Mouse (Mus musculus) heart, adult 9 months (tissue): ENCODE measurements at regions not wholly inside any gene's neighbourhood (a gene's known extent, or its start where the extent isn't known, plus 50 kb on each side); places are given as distances from the start of the nearest gene placed in this dataset.
A peak's percentile ranks its signal among the peaks of the same experiment; 100 is the strongest.

Source experiments
- DNase-seq, 2 experiments: peaks; one replicate each; pipeline ENCODE4 v3.0.0; 2022; ENCODE audit warnings: low spot score in 2 of 2

DNA sequence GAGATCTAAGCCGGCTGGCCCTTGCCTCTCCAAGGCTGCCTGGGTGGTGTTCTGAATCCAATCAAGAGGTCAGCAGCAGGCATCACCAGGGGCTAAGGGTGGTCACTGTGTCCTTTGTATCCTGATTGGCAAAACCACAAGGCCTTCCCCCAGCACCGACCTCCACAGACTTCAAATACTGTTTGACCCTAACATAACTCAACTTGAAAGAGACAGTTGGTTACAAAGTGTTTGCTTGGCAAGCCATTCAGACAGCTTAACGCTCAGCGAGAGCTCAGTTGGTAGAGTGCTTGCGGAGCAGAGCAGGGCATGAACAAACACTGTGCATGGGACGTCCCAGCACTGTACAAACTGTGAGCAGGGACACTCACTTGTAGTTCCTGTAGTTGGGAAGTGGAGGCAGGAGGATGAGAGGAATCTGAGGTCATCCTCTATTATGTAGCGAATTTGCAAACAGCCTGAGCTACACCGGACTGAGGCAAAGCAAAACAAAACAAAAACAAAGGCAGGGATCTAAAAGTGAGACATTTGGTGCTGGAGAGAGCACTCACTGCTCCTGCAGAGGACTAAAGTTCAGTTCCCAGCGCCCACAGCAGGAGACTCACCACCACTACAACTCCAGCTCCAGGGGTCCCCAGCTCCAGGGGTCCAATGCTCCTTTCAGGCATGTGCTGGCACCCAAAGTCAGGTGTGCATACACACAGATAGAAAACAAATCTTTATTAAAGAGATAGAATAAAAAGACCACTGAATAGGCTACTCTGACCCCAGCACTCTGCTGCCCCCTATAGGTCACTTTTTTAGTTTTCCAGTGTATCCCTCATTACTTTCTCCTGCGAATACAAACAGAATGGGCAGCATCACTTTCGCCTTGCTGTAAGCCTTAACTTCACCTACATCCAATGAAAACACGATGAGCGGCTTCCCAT, 273.5 kb downstream of the Prex1 start:
- DNase-seq: peak in 1 of 2 experiments; percentile 56

DNA sequence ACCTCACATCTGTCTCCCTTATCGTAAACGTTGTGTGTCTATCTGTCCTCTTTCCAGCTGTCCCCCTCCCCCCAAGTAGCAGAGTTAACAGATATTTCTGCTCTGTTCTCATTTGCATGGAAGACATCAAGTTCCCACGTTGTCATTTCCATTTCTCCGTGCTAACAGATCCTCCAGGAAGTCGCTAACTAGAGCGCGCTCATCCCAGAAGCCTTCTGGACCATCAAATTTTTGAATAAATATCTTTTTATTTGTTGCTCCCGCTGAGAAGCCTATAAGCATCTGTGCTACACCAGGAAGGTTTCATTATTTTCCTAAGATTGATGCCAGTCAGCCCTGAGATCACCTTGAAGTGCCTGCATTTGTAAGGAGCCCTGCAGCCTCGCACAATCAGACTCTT, 275.4 kb downstream of the Prex1 start:
- no peak for DNase-seq

DNA sequence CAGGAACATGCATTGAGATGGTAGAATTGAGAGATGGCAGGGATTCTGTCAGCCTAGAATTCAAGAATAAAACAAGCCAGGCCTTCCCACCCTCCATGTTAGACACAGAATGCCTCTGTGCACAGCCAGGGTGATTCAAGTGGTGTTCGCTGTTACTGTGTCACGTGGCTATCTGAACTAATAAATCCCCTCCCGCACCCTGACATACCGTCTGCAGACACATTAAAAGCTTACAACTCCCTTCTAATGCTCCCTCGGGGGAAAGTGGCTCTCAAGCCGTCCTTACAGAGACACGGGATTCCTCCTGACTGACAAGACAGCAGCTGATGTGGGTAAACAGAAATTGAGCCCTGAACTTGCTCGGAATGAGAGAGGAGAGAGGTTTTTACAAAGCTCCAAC, 279.1 kb downstream of the Prex1 start:
- DNase-seq: no peak

DNA sequence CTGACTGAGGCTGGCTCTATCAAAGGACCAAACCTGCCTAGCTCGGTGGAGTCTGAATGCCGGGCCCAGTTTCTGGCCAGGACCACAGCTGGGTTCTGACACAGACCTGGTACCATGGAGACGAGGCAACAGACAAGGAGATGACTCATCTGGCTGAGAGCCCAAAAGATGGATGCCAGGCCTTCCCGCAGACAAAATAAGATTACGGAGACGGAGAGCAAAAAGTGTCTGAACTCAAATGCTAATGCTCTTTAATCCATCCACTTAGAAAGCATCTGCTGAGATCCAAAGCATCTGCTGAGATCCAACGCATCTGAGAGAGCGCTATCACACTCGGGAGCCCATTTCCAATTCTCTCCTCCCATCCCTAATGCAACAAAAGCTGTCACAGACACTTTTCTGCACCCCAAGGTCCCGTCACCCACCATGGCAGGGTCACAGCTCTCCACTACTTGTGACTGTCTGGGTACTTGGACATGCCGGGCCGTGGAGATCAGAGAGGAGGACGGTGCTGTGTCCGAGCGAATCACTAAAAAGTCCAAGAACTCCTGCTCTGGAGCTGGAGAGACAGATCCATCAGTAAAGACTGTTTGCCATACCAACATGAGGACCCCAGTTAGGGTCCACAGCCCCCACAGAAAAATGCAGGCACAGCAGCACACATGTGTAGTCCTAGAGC, 278.3 kb upstream of the Sulf2 start:
- DNase-seq: peak; percentile 55 to 58

DNA sequence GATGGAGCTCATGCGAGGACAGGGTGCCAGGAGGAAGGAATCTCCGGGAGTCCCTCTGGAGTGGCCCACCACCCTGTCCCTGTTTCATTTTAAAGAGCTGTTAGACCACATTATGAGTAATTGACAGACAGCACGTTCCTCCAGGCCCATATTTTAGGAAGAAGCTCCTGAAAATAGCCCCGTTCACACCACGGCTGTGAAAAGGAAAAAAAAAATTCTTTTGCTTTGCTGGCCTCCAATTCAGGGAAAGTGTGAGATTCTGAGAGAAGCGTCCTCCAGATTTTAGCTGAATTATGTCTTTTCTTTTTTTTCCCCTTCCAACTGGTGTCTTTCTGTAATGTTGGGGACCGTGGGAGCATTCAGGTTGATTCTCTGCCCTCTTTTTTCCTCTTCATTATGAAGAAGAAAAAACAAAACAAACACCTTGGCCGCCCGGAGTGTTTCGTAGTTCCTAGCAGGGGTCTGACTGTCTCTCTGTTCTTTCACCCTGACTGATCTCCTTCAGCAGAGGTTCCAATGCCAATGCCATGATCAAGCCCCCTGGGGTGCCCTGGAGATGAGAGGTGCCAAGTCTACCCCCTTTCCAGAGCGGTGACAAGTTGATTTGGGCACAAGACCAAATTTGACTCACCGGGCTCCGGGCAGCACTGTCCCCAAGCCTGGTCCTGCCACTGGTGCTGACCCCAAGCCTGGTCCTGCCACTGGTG, 277.6 kb upstream of the Sulf2 start:
- no peak for DNase-seq

DNA sequence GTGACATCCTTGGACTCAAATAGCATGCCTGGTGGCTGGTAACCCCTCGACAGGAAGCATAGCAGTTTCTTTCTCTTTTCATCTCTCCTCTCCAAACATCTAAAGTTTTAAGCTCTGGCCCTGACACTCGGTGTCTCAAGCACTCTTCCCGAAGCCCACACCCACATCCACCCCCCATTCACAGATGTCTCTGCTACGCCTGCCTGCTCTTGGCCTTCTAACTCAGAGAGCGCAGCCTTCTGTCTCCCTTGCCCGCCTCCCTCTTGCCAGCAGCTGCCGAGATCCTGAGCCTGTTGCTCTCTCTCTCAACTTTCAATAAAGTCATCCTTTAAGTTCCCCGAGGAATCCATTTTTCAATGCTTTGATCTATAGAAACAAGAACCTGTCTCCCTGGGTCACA, 277.1 kb upstream of the Sulf2 start:
- DNase-seq: no peak

DNA sequence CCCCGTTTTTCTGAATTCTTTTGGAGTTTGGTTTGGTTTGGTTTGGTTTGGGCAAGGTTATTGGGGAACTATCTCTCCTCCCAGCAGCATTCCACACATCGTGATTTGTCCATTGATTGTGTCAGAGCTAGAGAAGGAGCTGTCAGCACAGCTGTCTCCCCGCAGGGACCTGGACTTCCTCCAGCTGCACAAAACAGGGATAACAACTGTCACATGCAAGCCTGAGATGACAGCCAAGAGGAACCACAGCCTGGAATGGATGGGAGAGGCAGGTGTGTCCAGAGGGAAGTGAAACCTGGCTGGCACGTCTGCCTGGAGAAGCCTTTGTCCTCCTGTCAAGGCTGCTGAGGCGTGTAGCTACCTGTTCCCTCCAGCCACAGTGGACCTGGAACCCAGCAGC, 274.5 kb upstream of the Sulf2 start:
- peak; percentile 71 for DNase-seq

DNA sequence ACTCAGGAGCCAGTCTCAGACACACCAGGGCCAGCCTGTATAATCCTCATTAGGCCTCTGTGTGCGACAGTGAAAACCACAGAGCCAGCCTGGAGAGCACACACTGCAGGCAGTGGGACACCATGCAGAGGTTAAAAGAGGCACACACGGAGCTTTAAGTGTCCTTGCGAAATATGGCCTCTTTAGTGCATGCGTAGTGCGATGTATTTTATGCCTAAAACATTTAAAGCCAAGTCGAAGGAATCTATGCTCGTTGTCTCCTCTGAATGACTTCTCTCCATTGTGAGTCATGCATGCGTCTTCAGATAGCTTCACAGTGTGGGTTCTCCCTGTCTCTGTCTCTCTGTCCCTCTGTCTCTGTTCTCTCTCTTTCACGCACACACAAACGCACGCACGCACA, 274.0 kb upstream of the Sulf2 start:
- no peak for DNase-seq

DNA sequence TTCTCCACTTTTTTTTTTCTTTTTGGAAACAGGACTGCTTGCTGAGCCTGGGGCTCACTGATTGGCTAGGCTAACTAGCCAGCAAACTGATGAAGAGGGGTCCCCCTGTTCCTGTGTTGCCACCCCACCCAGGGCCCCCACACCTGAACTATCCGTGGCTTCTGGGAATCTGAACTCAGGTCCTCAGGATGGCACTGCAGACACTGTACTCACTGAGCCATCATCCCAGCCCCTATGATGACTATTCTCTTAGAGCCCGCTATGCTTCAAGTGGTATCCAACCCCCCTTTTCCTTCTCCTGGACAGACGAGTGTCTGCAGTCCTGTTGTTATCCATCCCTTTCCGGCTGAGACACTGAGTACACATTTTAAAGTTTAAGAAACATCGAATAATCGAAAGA, 271.9 kb upstream of the Sulf2 start:
- DNase-seq: no peak

DNA sequence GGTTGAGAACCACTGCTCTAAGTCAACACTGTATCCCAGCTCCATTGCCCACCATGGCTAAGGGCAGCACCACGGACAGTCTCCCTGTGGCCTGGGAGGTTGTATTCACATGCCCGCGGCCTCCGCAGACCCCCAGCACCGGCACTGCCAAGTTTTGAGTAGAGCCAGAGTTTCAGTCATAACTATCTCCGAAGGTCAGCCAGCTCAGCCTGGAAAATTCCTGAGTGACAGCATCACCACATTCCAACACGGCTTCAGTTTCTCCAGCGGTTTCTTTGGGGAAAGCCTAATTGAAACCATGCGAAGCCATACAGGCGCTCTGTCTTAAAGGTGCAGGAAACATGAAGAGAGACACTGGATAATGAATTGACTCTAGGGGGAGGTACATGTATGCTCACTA, 271.5 kb upstream of the Sulf2 start:
- peak; percentile 50 to 70 for DNase-seq

DNA sequence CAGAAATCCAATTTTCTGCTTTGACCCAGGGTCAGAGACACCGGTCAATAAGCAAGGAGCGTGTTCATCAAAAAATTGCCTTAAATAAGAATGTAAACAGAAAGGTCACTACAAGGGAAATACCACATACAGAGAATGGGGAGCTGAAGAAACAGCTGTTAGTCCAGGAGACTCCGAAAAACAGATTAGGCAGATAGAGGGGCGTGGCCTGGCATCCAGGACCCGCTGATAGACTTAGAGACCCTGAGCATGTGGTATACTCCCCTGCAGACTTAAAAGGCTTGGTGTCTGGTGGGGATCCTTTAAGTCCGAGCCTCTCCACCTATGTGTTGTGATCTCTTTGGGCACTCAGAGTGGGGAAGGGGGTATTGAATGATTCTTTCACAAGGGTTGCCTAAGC, 271.0 kb upstream of the Sulf2 start:
- no peak for DNase-seq

DNA sequence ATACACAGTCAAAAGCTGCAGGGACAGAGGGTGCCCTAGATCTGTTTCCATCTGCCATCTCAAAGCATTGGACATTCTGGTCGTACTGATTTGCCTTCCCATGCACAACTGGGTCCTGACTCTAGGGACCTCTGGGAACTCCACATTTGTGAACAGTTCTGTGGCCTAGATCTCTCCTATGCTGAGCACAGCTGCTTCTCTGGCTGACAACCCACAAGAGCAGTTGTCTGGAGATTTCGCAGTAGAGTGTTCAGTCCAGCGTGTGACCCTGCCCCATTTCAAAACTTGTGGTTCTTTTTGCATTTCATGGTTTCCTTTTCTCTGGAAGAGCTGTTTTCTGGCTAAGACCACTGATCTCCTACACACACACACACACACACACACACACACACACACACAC, 269.7 kb upstream of the Sulf2 start:
- peak in 1 of 2 experiments; percentile 32 for DNase-seq

DNA sequence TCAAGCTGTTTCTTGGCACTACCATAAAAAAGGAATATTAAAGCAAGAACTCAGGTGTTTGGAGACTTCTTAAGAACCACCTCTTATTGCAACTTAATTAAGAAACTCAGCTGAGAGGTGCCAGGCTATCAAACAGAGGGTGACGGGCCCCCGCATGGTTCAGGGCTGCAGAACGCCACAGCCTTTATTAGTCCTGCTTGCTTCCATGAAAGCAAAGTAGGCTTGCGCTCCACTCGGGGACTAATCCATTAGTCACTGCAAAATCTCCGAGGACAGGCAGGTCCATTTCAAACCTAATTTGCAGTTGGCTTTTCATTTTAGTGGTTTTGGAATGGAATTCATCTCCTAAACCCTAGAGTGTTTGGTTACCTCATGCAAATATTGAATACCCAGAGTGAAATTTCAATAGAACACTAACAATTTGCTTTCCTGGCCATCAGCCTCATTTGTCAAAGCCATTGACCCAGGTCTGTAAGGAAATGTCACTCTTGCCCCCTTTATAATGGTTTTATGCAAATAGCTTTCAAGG, 267.7 kb upstream of the Sulf2 start:
- DNase-seq: no peak

DNA sequence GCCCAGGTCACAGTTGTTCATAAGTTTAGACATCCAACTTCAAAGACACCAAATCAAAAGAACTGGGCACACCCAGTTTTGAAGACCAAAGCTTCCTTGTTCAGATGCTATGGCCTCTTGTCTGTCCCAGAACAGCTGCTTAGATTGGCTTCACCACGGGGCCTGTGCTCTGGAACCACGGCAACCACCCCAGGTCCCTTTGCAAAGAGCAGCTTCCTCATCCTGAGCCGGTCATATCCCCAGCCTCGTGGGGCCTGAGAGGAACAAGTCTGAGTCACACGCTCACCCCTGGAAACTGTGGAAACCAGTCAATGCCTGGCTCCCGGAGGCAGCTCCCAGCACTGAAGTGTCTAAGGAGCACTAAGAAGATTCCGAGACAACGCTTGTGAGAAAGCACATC, 264.8 kb upstream of the Sulf2 start:
- peak in 1 of 2 experiments; percentile 43 for DNase-seq

DNA sequence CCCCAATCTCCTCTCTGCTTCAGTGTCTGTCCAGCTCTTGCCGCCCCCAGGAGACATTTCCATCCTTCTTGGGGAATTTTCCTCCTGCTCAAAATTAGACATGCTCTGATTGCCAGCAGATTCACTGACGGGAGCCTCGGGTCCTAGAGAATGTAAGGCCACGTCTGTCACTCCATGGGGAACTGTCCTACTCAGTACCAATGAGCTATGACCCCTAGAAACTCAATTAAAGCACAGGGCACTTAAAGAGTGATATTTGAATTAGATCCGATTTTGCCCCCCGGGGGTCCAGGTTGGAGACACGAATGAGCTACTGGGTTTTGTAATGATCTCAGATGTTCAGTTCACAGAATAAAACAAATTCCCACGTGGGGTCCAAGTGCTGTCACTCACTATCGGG, 263.8 kb upstream of the Sulf2 start:
- no peak for DNase-seq

DNA sequence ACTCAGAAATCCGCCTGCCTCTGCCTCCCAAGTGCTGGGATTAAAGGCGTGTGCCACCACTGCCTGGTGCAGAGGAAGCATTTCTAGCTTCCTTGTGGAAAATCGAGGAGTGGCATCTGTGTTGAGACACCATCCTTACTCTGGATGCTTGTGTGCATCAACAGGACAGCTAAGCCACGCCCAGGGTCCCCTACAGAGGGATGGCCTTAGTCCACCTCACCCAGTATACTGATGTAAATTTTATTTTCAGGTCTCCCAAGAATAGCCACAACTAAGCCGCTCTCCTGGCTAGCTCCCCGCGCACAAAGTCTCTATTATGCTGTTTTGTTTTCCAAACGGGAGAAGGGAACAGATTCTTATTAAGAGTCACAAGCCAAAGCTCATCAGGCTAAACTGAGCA, 262.8 kb upstream of the Sulf2 start:
- no peak for DNase-seq

DNA sequence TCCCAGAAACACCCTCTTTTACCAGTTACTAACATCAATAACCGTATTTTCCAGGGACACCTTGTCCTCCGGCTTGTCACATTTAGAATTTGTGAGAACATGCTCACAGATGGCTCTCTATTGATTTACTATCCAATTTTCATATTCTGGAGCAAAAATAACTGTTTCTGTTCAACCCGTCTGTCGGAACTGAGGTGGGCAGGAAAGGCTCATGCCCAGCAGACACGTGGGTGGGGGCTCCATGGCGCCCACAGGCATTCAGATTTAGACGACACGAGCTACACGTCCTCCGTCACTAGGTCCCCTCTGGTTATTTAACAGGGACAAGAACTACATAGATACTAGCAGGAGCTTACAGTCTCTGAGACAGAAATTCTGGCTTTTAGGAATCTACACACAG, 262.2 kb upstream of the Sulf2 start:
- DNase-seq: no peak

DNA sequence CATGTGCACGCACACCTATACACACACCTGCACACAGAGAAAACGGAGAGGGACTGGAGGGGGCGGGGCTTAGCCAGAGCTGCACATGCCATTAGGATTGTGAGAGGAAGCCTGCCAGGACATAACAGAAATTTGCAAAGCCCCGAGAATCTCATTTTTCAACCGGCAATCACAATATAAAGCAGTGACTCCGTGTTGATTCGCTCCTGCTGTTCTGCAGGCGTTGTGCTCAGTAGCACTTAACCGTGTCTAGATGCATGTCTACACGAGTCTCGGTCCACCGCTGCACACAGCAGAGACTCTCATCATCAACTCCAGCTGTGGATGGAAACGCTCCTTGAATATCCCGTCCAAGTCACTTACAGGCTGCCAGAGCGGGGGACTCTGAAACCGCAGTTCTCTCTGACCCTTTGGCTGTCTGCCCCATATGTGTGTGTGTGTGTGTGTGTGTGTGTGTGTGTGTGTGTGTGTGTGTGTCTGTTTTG, 260.1 kb upstream of the Sulf2 start:
- DNase-seq: peak; percentile 51 to 58

DNA sequence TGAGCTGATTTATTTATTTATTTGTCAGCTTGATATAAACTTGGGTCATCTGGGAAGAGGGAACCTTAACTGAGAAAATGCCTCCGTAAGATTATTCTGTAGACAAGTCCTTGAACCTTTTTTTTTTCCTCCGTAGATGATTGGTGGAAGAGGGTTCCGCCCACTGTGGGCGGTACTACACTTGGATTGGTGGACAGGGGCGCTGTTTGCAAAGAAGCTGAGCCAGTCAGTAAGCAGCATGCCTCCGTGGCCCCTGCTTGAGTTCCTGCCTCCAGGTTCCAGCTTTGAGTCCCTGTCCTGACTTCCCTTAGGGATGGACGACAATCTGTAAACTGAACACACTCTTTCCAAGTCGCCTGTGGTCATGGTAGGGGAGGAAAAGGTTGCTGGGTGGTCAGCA, 259.4 kb upstream of the Sulf2 start:
- no peak for DNase-seq

DNA sequence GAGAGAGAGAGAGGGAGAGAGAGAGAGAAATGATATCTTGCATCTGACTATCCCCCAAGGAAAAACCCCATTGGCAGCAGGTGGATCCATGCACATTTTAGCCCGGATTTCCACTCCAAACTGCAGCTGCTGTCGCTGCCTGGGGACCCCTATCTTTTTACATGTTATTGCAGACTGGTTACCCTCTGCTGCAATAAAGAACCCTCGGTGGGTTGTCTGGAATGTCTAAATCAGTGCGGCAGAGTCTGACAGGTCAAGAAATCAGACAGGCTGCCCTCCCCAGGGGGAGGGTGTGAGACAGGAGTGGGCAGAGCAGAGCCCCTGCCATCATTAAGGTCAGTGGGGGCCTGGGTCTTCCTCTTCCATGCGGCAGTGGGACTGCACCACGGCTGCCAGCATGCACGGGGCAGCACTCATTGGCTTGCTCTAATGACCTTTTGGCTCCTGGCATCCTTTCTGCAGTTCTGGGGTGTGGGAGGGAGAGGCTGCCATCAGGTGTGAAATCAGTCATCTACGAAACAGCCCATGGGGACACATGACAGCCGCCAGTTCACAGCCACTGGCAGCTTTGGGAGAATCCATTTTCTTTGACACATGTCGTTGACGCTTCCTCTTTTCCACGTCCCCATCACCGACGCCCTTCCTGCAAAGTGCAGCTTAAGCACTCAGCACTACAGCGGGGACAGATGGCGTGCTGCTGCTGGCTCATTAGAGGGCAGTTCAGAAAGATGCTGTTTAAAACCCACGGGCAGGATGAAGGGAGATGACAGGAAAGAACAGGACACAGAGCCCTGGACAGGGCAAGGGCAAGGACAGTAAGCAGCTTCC, 256.8 kb upstream of the Sulf2 start:
- peak in 1 of 2 experiments; percentile 39 for DNase-seq

DNA sequence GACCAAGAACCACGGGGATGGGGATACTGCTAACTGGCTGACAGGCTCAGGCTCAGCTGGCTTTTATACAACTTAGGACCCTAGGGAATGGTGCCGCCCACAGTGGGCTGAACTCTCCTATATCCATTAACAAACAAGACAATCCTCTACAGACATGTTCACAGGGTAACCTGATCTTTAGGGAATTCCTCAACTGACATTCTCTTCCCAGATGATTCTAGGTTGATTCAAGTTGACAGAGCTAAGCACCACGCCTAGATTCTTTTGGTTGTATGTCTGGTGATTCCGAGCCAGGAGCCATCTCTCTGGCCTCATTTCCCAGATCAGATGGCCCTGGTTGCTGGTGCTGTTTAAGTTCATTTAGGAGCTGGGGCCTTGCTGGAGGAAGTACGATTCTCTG, 253.9 kb upstream of the Sulf2 start:
- DNase-seq: no peak
